Mouse (Mus musculus) embryonic stem cell, embryonic (primary cell): ENCODE measurements around the gene Eif2b4.

Experiments
- CTCF ChIA-PET, 4 experiments: fragments of 300-600 bp in 2 of 4; fragments of 350-600 bp in 2 of 4; sonication (Branson Sonifier 250); formaldehyde crosslinking; loops; one replicate each; lab custom pipeline; 2022; ENCODE audit warnings: inconsistent platforms in 2 of 4; lab: Charles Lee
- POLR2A ChIA-PET, 4 experiments: fragments of 300-600 bp in 2 of 4; fragments of 350-600 bp in 2 of 4; sonication (Branson Sonifier 250); formaldehyde crosslinking; loops; one replicate each; lab custom pipeline; 2022; ENCODE audit warnings: antibody characterized with exemption in 4 of 4, inconsistent platforms in 1 of 4; lab: Charles Lee

Eif2b4 gene

GRCm38 (mm10) chr5:31151746-31152145, 41.5 kb downstream of the Eif2b4 start:
- POLR2A ChIA-PET, result interaction anchor here (0.5 to 11.5 kb wide), 21 partner anchors 12 to 169 kb away, joined by 3 to 141 read pairs (median 5); partner anchors contain the start of genes Gm29609 (in 3 of the 4), Gtf3c2 (in 3 of the 4), Ucn (in 2 of the 4) and Eif2b4 (in 1 of the 4)
- CTCF ChIA-PET, result interaction anchor here in 2 of 4 experiments (0.6 to 2.3 kb wide), 4 partner anchors 13 to 69 kb away, joined by 3 to 6 read pairs (median 4); partner anchors contain the start of genes Trim54 (in 1 of the 2) and Ucn (in 1 of the 2)

- CTCF ChIA-PET, result interaction anchor here in 1 of 4 experiments (0.7 to 0.8 kb wide), 2 partner anchors 20 to 27 kb away, joined by 4 to 5 read pairs; no protein-coding TSS in a partner anchor
- POLR2A ChIA-PET, result interaction anchor here in 2 of 4 experiments (1.0 to 11.5 kb wide), 6 partner anchors 11 to 261 kb away, joined by 5 to 141 read pairs (median 8); partner anchors contain the start of genes Agbl5 (in 1 of the 2), Eif2b4 (in 1 of the 2), Gm29609 (in 1 of the 2) and Gtf3c2 (in 1 of the 2)
Measured at GRCm38 (mm10) chr5:31149781-31150180, 43.4 kb downstream of the Eif2b4 start.

GRCm38 (mm10) chr5:31138968-31139425, 54.2 kb downstream of the Eif2b4 start:
- CTCF ChIA-PET, result interaction anchor here in 2 of 4 experiments (1.0 to 1.5 kb wide), 5 partner anchors 13 to 189 kb away, joined by 3 to 5 read pairs (median 4); no protein-coding TSS in a partner anchor
- POLR2A ChIA-PET, result interaction anchor here (0.5 to 9.1 kb wide), 34 partner anchors 9 to 922 kb away, joined by 3 to 97 read pairs (median 5); partner anchors contain the start of genes Atraid (in 3 of the 4), Mpv17 (in 3 of the 4), Slc5a6 (in 3 of the 4) and Trim54 (in 3 of the 4)

GRCm38 (mm10) chr5:31138241-31138967, 54.8 kb downstream of the Eif2b4 start, which contains the start of gene Ucn:
TSS of gene Ucn (minus strand) at chr5:31138829.
- CTCF ChIA-PET, result interaction anchor here in 2 of 4 experiments (0.6 to 1.5 kb wide), 6 partner anchors 12 to 190 kb away, joined by 3 to 5 read pairs (median 4); no protein-coding TSS in a partner anchor
- POLR2A ChIA-PET, result interaction anchor here (0.5 to 9.1 kb wide), 46 partner anchors 9 to 451 kb away, joined by 3 to 97 read pairs (median 4); partner anchors contain the start of genes Atraid (in 3 of the 4), Mpv17 (in 3 of the 4), Slc5a6 (in 3 of the 4) and Trim54 (in 3 of the 4)

- ChIA-PET POLR2A (interaction anchor here (0.5 to 9.1 kb wide), 43 partner anchors 9 to 1561 kb away, joined by 3 to 97 read pairs (median 4); partner anchors contain the start of genes Gm29609 (in 3 of the 4), Gtf3c2 (in 3 of the 4), Atraid (in 2 of the 4) and Mpv17 (in 2 of the 4)), CTCF (interaction anchor here in 3 of 4 experiments (0.6 to 2.9 kb wide), 10 partner anchors 9 to 477 kb away, joined by 3 to 17 read pairs (median 3); no protein-coding TSS in a partner anchor)
Measured at GRCm38 (mm10) chr5:31137658-31138057, 55.6 kb downstream of the Eif2b4 start.
